Mouse (Mus musculus) lung, adult 10 weeks (tissue): ENCODE data around the gene Cspg5. TPM values are rescaled to one million over a fixed set of nuclear protein-coding genes. Genes with fewer than 3 reads are reported as not detected.

Experiments used
- polyA plus RNA-seq: library from polyadenylated mRNA; stranded (reverse); fragments of 350-450 nt; fragmentation: Illumina TruSeq; extraction: RNeasy Lipid Tissue Mini Kit (QIAGEN cat#74804); gene quantifications from one replicate; pipeline ENCODE4 v1.2.3, GENCODE M21; 2014; ENCODE audit warnings: low read depth, low replicate concordance; ENCODE audit not compliant: insufficient read depth

Cspg5 gene
- polyA plus RNA-seq = 0.50 TPM

DNA sequence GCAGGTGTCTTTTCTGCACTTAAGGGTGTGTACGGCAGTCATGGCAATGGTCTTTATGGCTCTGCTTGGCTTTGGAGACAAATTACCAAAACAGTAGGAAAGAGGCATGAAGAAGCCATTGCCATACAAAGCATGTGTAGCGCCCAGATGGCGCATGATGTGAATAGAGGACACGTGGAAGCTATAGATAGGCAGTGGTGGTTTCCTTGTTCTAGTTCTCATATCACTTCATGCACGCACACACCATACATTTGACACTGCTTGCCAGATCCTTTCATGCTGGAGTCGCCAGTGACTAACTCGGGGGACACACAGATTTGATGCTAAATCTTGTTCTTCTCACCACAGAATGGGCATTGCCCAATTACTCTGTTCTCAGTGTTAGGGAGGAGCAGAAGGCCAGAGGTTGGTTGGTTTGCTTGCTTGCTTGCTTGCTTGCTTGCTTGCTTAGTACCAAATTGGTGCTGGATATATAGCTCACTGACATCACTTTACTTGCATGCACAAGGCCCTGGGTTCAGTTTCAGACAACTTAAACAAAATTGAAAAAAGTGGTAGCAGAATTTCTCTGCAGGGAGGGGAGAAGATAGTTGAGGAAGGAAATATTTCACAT is at the start of gene Cspg5:
Gene Cspg5, plus strand, starts transcription at position 563 of the 613 bp plus-strand sequence.

DNA sequence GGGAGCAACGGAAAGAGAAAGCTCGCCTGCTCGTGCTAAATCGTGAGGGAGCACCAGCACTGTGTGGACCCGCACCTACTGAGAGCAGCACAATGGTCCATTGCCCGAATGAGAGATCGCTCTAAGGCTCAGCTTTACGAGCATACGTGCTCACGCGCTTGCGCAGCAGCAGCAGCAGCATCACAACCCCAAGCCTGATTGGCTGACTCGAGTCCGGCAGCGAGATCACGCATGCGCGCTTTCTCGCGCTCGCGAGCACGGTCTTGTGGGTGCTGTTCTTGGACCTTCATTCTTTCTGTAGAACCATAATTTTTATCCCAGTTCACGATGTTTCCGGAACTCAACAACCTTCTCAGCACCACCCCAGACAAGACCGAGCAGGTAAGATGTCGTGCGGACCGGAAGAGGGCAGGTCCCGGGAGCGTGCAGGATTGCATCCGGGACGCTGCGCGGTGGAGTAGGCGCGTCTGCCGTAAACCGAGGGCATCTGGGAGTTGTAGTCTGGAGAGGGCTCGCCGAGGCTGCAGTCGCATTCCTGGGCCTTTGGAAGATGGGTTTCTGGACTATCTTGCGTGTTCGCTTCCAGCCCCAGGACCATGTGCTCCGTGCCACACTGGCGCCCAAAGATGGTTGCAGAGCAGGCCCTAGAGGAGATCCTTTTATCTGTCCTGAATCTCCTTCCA is 61.5 kb downstream of the Cspg5 start, which contains the start of gene Elp6:
Gene Elp6, plus strand, starts transcription at position 205 of the 683 bp plus-strand sequence.

Other genes with a start within 250 kb of the Cspg5 start
- gene Smarcc1, start 126.1 kb upstream of the Cspg5 start, polyA plus RNA-seq = 8.3 TPM
- gene Dhx30, start 126.0 kb upstream of the Cspg5 start, polyA plus RNA-seq = 43.8 TPM
- gene Elp6, start 61.4 kb downstream of the Cspg5 start, polyA plus RNA-seq = 4.6 TPM
- 19.0 TPM for gene Scap, start 89.5 kb downstream of the Cspg5 start, polyA plus RNA-seq
- 13.4 TPM for gene Ptpn23, start 164.4 kb downstream of the Cspg5 start, polyA plus RNA-seq
- gene Ngp, start 176.0 kb downstream of the Cspg5 start, polyA plus RNA-seq = 0.45 TPM
- 6.5 TPM for gene Klhl18, start 232.9 kb downstream of the Cspg5 start, polyA plus RNA-seq
- gene Kif9, start 233.2 kb downstream of the Cspg5 start, polyA plus RNA-seq = 4.5 TPM